Mouse (Mus musculus): Measurements from ENCODE around the gene Cd320. TPM values are rescaled to one million over a fixed set of nuclear protein-coding genes. Genes with fewer than 3 reads are reported as not detected.

Gene Cd320
- total and polyA plus RNA-seq, 3 experiments, result 45.6 to 48.5 TPM; not detected in 1

GRCm38 (mm10) chr17:33804745-33805144 is 38.1 kb upstream of the Cd320 start:
- Histone ChIP-seq H3K9me3 (replicated peaks; ENCODE audit: insufficient read depth, low read length) (no peaks in the 10 kb centered on the region), H3K9ac (ENCODE audit: control insufficient read depth, low read depth, low read length, poor library complexity, severe bottlenecking) (no peak overlapping the region)

GRCm38 (mm10) chr17:33807181-33807888 is 35.6 kb upstream of the Cd320 start:
- DNase-seq (ENCODE audit: low read depth, low spot score), result no peak
- Histone ChIP-seq H3K9me3 (replicated peaks; ENCODE audit: insufficient read depth, low read length) (no peaks in the 10 kb centered on the region), H3K9ac (ENCODE audit: control insufficient read depth, low read depth, low read length, poor library complexity, severe bottlenecking) (no peak overlapping the region), H3K36me3 (ENCODE audit: control insufficient read depth in 1 of 2, insufficient read depth in 2 of 2, low read length in 2 of 2) (peaks cover 0 to 4% of the 10 kb centered on the region in 2 experiments; a peak in 1 of 4 replicates), H3K27ac (ENCODE audit: control insufficient read depth, low read depth, low read length) (no peak overlapping the region), H3K79me2 (ENCODE audit: control insufficient read depth, insufficient read depth, low read length, poor library complexity) (no peaks in the 10 kb centered on the region), H3K4me1 (ENCODE audit: control insufficient read depth in 1 of 2, insufficient read depth in 2 of 2, low read length in 2 of 2) (peaks cover 5 to 13% of the 10 kb centered on the region in 2 experiments), H3K4me3 (ENCODE audit: control insufficient read depth in 1 of 2, insufficient read depth in 1 of 2, low read depth in 2 of 2, low read length in 2 of 2) (no peak overlapping the region), H3K27me3 (ENCODE audit: control insufficient read depth in 1 of 2, insufficient read depth in 2 of 2, low read length in 2 of 2) (no peaks in the 10 kb centered on the region; a peak in 1 of 4 replicates)
- no peak for TF ChIP-seq HCFC1 (IDR thresholded peaks at IDR 0.05; ENCODE audit: low read depth, low read length)
- no peak for TF ChIP-seq UBTF (IDR thresholded peaks at IDR 0.05; ENCODE audit: borderline replicate concordance, insufficient read depth, low read depth, low read length)
- no peak for TF ChIP-seq TAL1 (IDR thresholded peaks at IDR 0.05; ENCODE audit: low read length)
- TF ChIP-seq MXI1 (IDR thresholded peaks at IDR 0.05; ENCODE audit: low read depth, low read length), result no peak
- TF ChIP-seq GABPA (IDR thresholded peaks at IDR 0.05; ENCODE audit: low read depth, low read length), result no peak
- no peak for TF ChIP-seq MAZ (IDR thresholded peaks at IDR 0.05; ENCODE audit: low read depth, low read length)
- no peak for TF ChIP-seq KAT2A (conservative IDR thresholded peaks at IDR 0.05; ENCODE audit: low read depth, low read length)
- no peak for TF ChIP-seq USF2 (IDR thresholded peaks at IDR 0.05; ENCODE audit: borderline replicate concordance in 1 of 2, insufficient read depth in 1 of 2, low read depth in 1 of 2, low read length in 2 of 2)
- TF ChIP-seq MAX (IDR thresholded peaks at IDR 0.05; ENCODE audit: low read length), result no peak
- no peak for TF ChIP-seq ZNF384 (IDR thresholded peaks at IDR 0.05; ENCODE audit: low read depth, low read length)
- TF ChIP-seq MAFK (IDR thresholded peaks at IDR 0.05; ENCODE audit: borderline replicate concordance, low read depth, low read length), result no peak
- TF ChIP-seq ZKSCAN1 (IDR thresholded peaks at IDR 0.05; ENCODE audit: low read depth, low read length), result no peak
- TF ChIP-seq MEF2A (IDR thresholded peaks at IDR 0.05; ENCODE audit: extremely low read depth, insufficient replicate concordance, low read depth, low read length, poor library complexity, severe bottlenecking), result no peak
- TF ChIP-seq ELF1 (IDR thresholded peaks at IDR 0.05; ENCODE audit: low read depth, low read length), result no peak
- TF ChIP-seq CHD1 (IDR thresholded peaks at IDR 0.05; ENCODE audit: low read depth, low read length), result no peak
- no peak for TF ChIP-seq USF1 (IDR thresholded peaks at IDR 0.05; ENCODE audit: low read depth, low read length)
- TF ChIP-seq TCF12 (IDR thresholded peaks at IDR 0.05; ENCODE audit: low read depth, low read length), result no peak
- TF ChIP-seq ETS1 (IDR thresholded peaks at IDR 0.05; ENCODE audit: low read depth, low read length), result no peak

More at GRCm38 (mm10) chr17:33804745-33805144, 38.1 kb upstream of the Cd320 start:
- Histone ChIP-seq H3K27me3 (ENCODE audit: control insufficient read depth in 1 of 2, insufficient read depth in 2 of 2, low read length in 2 of 2) (no peaks in the 10 kb centered on the region; a peak in 1 of 4 replicates), H3K27ac (ENCODE audit: control insufficient read depth, low read depth, low read length) (no peak overlapping the region), H3K4me3 (ENCODE audit: control insufficient read depth in 1 of 2, insufficient read depth in 1 of 2, low read depth in 2 of 2, low read length in 2 of 2) (no peak overlapping the region), H3K79me2 (ENCODE audit: control insufficient read depth, insufficient read depth, low read length, poor library complexity) (no peaks in the 10 kb centered on the region), H3K4me1 (ENCODE audit: control insufficient read depth in 1 of 2, insufficient read depth in 2 of 2, low read length in 2 of 2) (peaks cover 2 to 4% of the 10 kb centered on the region in 2 experiments; a peak in 2 of 4 replicates), H3K36me3 (ENCODE audit: control insufficient read depth in 1 of 2, insufficient read depth in 2 of 2, low read length in 2 of 2) (peaks cover 0 to 2% of the 10 kb centered on the region in 2 experiments; a peak in 1 of 4 replicates)
- no peak for DNase-seq (ENCODE audit: low read depth, low spot score)
- TF ChIP-seq MXI1 (IDR thresholded peaks at IDR 0.05; ENCODE audit: low read depth, low read length) (no peak), RAD21 (IDR thresholded peaks at IDR 0.05; ENCODE audit: low read depth, low read length) (no peak)

Measured in MEL (cell line).